Mouse (Mus musculus): ENCODE measurements around the gene Nfya. TPM values are rescaled to one million over a fixed set of nuclear protein-coding genes. Genes with fewer than 3 reads are reported as not detected.

Nfya gene
- polyA plus RNA-seq, 1 experiment: 28.6 TPM

DNA sequence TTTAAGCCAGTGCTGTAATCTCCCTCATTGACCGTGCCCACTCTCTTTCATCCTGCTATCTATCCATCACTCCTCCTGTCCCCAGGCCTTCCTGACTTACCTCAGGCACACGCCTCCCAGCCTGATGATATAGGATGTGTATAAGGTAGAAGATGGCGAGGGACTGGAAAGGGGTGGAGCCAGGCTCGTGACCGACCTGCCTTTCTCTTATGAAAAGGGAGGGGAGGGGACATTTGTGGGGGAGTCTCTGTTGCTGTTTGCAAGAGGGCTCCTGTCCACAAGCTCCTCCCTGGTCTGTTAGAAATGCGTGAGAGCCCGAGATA, 41.6 kb upstream of the Nfya start, which contains the start of gene Tspo2:
Gene Tspo2 (minus strand): TSS at position 170 of the 323 bp plus-strand sequence.
- peak within 1 kb of the TSS; percentile 86 for H3K27ac ChIP-seq (ENCODE audit: control insufficient read depth, insufficient read depth, low read depth, low read length, poor library complexity)
- WGBS: 48% methylated on average over 7 of the region's 7 CpGs
- no peak for TF ChIP-seq CTCF (IDR thresholded peaks at IDR 0.05; ENCODE audit: control insufficient read depth, insufficient read depth, low read length)
- TF ChIP-seq POLR2A (IDR thresholded peaks at IDR 0.05; ENCODE audit: borderline replicate concordance, control insufficient read depth, low read depth, low read length): peak; percentile 51; the same call in 1 of the 2 replicates
- H3K4me1 ChIP-seq (ENCODE audit: control insufficient read depth, insufficient read depth, low read length): no peaks in the 10 kb centered on the region; the same call in 1 of the 2 replicates
- peak within 1 kb of the TSS; percentile 75 for H3K4me3 ChIP-seq (replicated peaks; ENCODE audit: control insufficient read depth, low read depth, low read length)

DNA sequence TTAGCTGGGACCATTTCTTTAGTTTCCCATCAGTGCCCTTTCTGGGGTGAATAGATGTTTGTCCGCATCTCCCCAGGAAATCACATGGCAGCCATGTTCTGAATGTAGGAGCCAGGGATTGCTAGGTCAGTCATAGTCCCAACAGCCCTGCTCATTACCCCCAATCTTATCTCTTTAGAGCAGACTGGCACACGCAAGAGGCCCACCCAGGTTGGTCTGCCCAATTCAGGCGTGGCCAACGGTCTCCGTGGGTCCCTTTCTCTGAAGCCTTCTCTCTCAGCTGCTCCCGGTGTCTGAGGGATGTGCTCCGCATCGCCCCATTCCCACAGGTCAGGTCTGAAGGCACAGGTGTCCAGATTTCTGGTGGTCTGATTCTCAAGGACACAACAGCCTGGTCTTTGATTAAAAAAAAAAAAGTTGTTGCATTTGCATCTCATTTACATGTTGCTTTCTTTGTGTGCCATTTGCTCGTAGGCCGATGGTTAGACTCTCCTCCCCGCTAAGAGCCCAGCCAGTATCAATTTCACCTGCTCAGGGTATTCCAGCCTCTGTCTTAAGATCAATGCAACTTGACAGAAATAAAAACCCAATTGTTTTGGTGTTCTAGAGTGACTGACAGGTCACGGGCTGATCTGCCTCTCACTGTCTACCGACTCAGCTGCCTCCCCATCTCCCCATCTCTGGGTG, 41.1 kb upstream of the Nfya start:
- H3K4me1 ChIP-seq (ENCODE audit: control insufficient read depth, insufficient read depth, low read length): no peaks in the 10 kb centered on the region; the same call in 1 of the 2 replicates
- H3K4me3 ChIP-seq (replicated peaks; ENCODE audit: control insufficient read depth, low read depth, low read length): peak overlapping the region; percentile 75
- TF ChIP-seq POLR2A (IDR thresholded peaks at IDR 0.05; ENCODE audit: borderline replicate concordance, control insufficient read depth, low read depth, low read length): peak; percentile 90
- no peak for TF ChIP-seq CTCF (IDR thresholded peaks at IDR 0.05; ENCODE audit: control insufficient read depth, insufficient read depth, low read length)
- WGBS: 57% methylated on average over 13 of the region's 13 CpGs
- H3K27ac ChIP-seq (ENCODE audit: control insufficient read depth, insufficient read depth, low read depth, low read length, poor library complexity): peak overlapping the region; percentile 86

DNA sequence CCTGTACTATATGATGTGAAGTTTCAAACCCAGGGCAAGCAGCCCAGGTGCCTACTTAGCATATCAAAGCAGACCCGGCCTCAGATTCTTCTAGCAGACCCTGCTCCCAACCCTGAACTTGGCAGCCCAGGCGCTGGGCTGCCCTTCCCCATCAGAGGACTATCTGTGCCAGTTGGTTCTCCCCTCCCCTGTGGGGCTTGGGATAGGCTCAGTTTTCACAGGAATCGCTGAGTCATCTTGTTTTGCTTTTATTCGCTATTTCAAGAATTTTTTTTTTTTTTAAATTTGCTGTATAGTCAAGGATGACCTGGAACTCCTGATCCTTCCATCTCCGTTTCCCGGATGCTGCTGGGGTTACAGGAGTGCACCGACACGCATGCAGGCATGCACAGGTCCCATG, 38.0 kb upstream of the Nfya start:
- 52% methylated on average over 8 of the region's 8 CpGs for WGBS
- Histone ChIP-seq H3K27ac (ENCODE audit: control insufficient read depth, insufficient read depth, low read depth, low read length, poor library complexity) (peak overlapping the region; percentile 71), H3K4me3 (replicated peaks; ENCODE audit: control insufficient read depth, low read depth, low read length) (peak overlapping the region; percentile 49), H3K4me1 (ENCODE audit: control insufficient read depth, insufficient read depth, low read length) (no peaks in the 10 kb centered on the region; the same call in 1 of the 2 replicates)
- TF ChIP-seq POLR2A (IDR thresholded peaks at IDR 0.05; ENCODE audit: borderline replicate concordance, control insufficient read depth, low read depth, low read length): no peak

DNA sequence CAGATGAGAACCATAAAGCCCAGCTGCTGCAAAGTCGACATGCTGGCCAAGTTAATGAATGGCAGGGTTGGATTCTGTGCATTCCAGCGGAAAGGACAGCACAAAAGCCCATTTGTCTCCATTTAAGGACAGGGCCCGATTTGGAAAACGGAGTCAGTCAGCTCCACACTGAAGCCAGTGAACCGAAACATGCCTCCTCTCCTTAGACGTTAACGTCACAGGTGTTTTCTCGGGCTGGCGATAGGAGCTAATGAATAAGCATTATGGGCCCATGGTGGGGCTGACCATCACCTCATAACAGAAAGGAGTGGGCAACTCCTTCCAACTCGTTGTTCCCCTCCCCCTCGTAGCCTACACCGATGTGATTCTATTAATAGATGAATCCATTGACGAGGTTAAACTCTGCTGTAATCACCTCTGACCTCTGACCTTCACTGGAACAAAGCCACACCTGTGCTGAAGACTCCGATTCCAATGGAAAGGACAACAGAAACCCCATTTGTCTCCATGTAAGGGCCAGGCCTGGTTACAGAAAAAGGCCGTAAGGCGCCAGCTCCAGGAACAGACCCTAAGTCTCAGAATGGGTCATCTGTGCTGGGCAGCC, 33.9 kb upstream of the Nfya start:
- no peak overlapping the region for H3K4me3 ChIP-seq (replicated peaks; ENCODE audit: control insufficient read depth, low read depth, low read length)
- no peak overlapping the region for H3K27ac ChIP-seq (ENCODE audit: control insufficient read depth, insufficient read depth, low read depth, low read length, poor library complexity)
- no peaks in the 10 kb centered on the region; the same call in 1 of the 2 replicates for H3K4me1 ChIP-seq (ENCODE audit: control insufficient read depth, insufficient read depth, low read length)
- WGBS: 91% methylated on average over 16 of the region's 16 CpGs
- no peak for TF ChIP-seq CTCF (IDR thresholded peaks at IDR 0.05; ENCODE audit: control insufficient read depth, insufficient read depth, low read length)
- no peak for TF ChIP-seq POLR2A (IDR thresholded peaks at IDR 0.05; ENCODE audit: borderline replicate concordance, control insufficient read depth, low read depth, low read length)

DNA sequence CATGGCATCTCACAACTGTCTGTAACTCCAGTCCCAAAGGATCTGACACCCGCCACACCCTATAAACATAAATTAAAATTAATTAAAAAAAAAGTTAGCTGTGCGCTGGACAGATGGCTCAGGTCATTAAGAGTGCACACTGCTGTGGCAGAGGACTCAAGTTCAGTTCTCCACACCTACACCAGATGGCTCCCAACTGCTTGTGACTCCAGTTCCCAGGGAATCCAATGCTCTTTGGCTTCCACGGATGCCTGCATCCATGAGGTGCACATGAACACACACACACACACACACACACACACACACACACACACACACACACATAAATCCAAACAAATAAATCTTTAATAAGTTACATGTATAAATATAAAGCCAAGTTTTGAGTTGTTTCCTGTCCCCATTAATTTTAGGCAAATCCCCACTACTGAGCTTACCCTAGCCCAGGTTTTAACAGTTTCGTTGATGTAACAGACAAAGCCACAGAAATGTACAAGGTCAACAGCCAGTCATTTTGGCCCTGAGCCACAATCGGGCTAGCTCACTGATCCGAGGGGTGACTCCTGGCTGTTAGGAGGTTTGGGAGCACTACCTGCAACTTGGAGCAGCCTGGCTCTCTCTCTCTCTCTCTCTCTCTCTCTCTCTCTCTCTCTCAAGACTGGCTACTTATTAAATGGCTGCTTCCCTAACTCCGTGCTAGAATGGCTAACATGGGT, 33.2 kb upstream of the Nfya start:
- no peak overlapping the region for H3K27ac ChIP-seq (ENCODE audit: control insufficient read depth, insufficient read depth, low read depth, low read length, poor library complexity)
- TF ChIP-seq CTCF (IDR thresholded peaks at IDR 0.05; ENCODE audit: control insufficient read depth, insufficient read depth, low read length): no peak
- no peak for TF ChIP-seq POLR2A (IDR thresholded peaks at IDR 0.05; ENCODE audit: borderline replicate concordance, control insufficient read depth, low read depth, low read length)
- 76% methylated on average over 7 of the region's 7 CpGs for WGBS
- no peaks in the 10 kb centered on the region; the same call in 1 of the 2 replicates for H3K4me1 ChIP-seq (ENCODE audit: control insufficient read depth, insufficient read depth, low read length)
- H3K4me3 ChIP-seq (replicated peaks; ENCODE audit: control insufficient read depth, low read depth, low read length): no peak overlapping the region

DNA sequence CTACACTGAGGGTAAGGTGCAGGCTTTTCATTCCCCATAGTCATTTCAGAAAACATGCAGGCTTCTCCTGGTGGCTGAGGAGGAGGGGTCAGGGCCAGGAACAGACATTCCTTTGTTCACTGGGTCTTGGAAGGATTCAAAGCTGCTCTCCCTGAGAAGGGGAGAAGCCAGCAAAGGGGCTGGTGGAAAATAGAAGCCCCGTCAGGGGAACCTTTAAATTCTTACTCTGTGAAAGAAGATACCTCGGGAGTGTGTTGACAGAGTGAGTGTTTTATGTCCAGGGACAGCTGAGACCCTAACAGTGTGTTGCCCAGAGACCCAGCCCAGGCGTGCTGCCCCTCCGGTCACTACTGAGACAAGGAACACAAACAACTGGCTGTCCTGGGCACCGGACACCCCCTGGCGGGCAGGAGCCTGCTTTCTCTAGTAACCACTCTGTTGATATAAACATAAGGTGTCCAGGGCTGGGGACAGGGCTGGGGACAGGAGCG, 27.8 kb upstream of the Nfya start:
- H3K27ac ChIP-seq (ENCODE audit: control insufficient read depth, insufficient read depth, low read depth, low read length, poor library complexity): no peak overlapping the region
- TF ChIP-seq POLR2A (IDR thresholded peaks at IDR 0.05; ENCODE audit: borderline replicate concordance, control insufficient read depth, low read depth, low read length) (no peak), CTCF (IDR thresholded peaks at IDR 0.05; ENCODE audit: control insufficient read depth, insufficient read depth, low read length) (no peak)
- no peaks in the 10 kb centered on the region for H3K4me1 ChIP-seq (ENCODE audit: control insufficient read depth, insufficient read depth, low read length)
- 81% methylated on average over 7 of the region's 7 CpGs for WGBS
- H3K4me3 ChIP-seq (replicated peaks; ENCODE audit: control insufficient read depth, low read depth, low read length): no peak overlapping the region

DNA sequence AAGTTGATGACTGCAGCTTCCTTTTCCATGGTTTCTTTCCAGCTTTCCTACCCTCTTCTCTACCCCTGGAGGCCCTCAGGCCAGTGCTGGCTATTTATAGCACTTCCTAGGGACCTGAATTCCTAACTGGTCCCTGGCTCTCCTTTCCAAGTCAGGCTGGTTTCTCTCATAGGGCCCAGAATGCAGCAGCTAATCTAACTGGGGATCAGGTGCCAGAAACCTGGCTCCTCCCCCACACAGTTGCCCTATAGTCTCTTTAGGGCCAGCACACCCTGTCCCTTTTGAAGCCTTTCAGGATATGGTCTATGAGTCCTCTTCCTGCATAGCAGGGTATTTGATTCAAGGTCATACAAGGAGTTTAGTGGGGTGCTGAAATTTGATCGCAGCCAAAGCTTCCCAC, 26.8 kb upstream of the Nfya start:
- Histone ChIP-seq H3K4me3 (replicated peaks; ENCODE audit: control insufficient read depth, low read depth, low read length) (no peak overlapping the region), H3K4me1 (ENCODE audit: control insufficient read depth, insufficient read depth, low read length) (no peaks in the 10 kb centered on the region), H3K27ac (ENCODE audit: control insufficient read depth, insufficient read depth, low read depth, low read length, poor library complexity) (no peak overlapping the region)
- TF ChIP-seq CTCF (IDR thresholded peaks at IDR 0.05; ENCODE audit: control insufficient read depth, insufficient read depth, low read length) (no peak), POLR2A (IDR thresholded peaks at IDR 0.05; ENCODE audit: borderline replicate concordance, control insufficient read depth, low read depth, low read length) (no peak)
- 92% methylated on average over 1 of the region's 1 CpGs for WGBS

DNA sequence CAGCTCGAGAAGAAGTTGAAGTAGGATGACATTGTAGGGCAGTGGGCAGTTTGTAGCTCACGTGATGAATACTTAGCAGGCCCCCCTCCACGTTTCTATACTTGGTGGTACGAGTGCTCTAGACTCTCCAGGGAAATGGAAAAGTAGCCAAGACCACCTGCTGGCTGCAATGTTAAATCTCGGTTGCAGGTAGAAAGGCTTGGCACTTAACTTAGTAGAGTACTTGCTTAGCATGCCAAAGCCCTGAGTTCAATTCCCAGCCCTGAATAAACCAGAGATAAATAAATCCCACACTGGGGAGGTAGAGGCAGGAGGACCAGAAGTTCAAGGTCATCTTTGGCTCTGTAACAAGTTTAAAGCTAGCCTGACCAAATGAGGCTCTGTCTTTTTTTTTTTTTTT, 24.8 kb upstream of the Nfya start:
- no peaks in the 10 kb centered on the region; the same call in 1 of the 2 replicates for H3K4me1 ChIP-seq (ENCODE audit: control insufficient read depth, insufficient read depth, low read length)

More for the DNA sequence above, 24.8 kb upstream of the Nfya start:
- no peak overlapping the region for H3K27ac ChIP-seq (ENCODE audit: control insufficient read depth, insufficient read depth, low read depth, low read length, poor library complexity)
- H3K4me3 ChIP-seq (replicated peaks; ENCODE audit: control insufficient read depth, low read depth, low read length): no peak overlapping the region
- TF ChIP-seq POLR2A (IDR thresholded peaks at IDR 0.05; ENCODE audit: borderline replicate concordance, control insufficient read depth, low read depth, low read length) (no peak), CTCF (IDR thresholded peaks at IDR 0.05; ENCODE audit: control insufficient read depth, insufficient read depth, low read length) (no peak)
- WGBS: 72% methylated on average over 5 of the region's 5 CpGs

All from bone marrow, adult 2 months (tissue).